In the genomic region with DNA sequence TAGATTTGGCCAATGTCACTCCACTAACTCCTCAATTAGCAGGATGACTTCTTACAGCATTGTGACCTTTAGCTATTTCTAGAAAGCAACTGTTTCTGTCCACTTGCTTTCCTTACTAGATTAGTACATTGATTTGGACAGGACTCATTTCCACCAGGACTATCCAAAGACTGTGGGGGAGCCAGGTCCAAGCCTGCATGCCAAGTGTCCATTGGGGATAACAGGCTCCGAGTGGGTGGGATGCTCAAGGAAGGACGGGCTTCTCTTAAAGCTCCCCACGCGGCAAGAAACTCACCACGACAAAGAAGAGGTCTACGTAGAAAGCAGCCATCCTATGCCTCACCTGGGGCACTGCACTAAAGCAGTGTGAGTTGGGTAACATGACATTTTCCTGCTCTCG, we compare ENCODE assay signal across 15 mouse cellular contexts.
"Had no signal": no experiment of that assay in that cellular context is flagged by ENCODE, and none has a peak within 500 bp of the region (broad histone marks: within the 10 kb centered on the region; RNA-seq: fewer than 3 reads in every experiment).

No protein-coding gene starts in this region.

- H3K27ac ChIP-seq: limb, embryonic 12.5 days; midbrain, embryonic 15.5 days; neural tube, embryonic 13.5 days had no signal

- H3K4me2 ChIP-seq: limb, embryonic 12.5 days; lung, embryonic 14.5 days; midbrain, embryonic 11.5 days; midbrain, embryonic 15.5 days; neural tube, embryonic 13.5 days had no signal

- H3K27me3 ChIP-seq: limb, embryonic 12.5 days; midbrain, embryonic 15.5 days; neural tube, embryonic 13.5 days had no signal

- DNase-seq: kidney, adult 8-10 months; kidney, postnatal 25 days; layer of hippocampus, adult 9-11 months; lung, embryonic 14.5 days; lung, postnatal 10 days; lung, postnatal 4 days; retina, postnatal 1 day; right cerebral cortex, postnatal 4 days; spleen, adult 18-20 months; thymus, adult 18-20 months; thymus, postnatal 14 days had no signal

- ATAC-seq: midbrain, embryonic 15.5 days had no signal

- H3K4me3 ChIP-seq: limb, embryonic 12.5 days; midbrain, embryonic 15.5 days; neural tube, embryonic 13.5 days had no signal

- H3K36me3 ChIP-seq: limb, embryonic 12.5 days; midbrain, embryonic 15.5 days had no signal

- H3K9me3 ChIP-seq: limb, embryonic 12.5 days; midbrain, embryonic 15.5 days; neural tube, embryonic 13.5 days had no signal

- H3K9ac ChIP-seq: limb, embryonic 12.5 days; lung, embryonic 14.5 days; midbrain, embryonic 15.5 days; neural tube, embryonic 13.5 days had no signal

- H3K4me1 ChIP-seq: limb, embryonic 12.5 days; midbrain, embryonic 15.5 days; neural tube, embryonic 13.5 days had no signal
